Mouse (Mus musculus) right cerebral cortex, postnatal 25 days (tissue): ENCODE results near the gene Vps45.

Source experiments
- DNase-seq: peaks from one replicate; pipeline ENCODE4 v3.0.0; 2022

The Vps45 gene

GRCm38 (mm10) chr3:96033046-96033445 is 25.2 kb downstream of the Vps45 start:
- no peak for DNase-seq

- no peak for DNase-seq
These were observed 25.6 kb downstream of the Vps45 start for GRCm38 (mm10) chr3:96032652-96033017.

- DNase-seq: no peak
These were observed 26.1 kb downstream of the Vps45 start for GRCm38 (mm10) chr3:96031991-96032651.

- DNase-seq: no peak
These were observed 28.5 kb downstream of the Vps45 start for GRCm38 (mm10) chr3:96029766-96030165.

GRCm38 (mm10) chr3:96029336-96029735 is 28.9 kb downstream of the Vps45 start:
- no peak for DNase-seq

- DNase-seq: no peak
These were observed 30.4 kb downstream of the Vps45 start for GRCm38 (mm10) chr3:96027875-96028274.

- DNase-seq: no peak
These were observed 31.1 kb downstream of the Vps45 start for GRCm38 (mm10) chr3:96027145-96027544.

- no peak for DNase-seq
These were observed 36.7 kb downstream of the Vps45 start for GRCm38 (mm10) chr3:96021421-96022128.

- no peak for DNase-seq
These were observed 37.5 kb downstream of the Vps45 start for GRCm38 (mm10) chr3:96020735-96021134.

GRCm38 (mm10) chr3:96017461-96017860 is 40.8 kb downstream of the Vps45 start:
- DNase-seq: no peak

GRCm38 (mm10) chr3:96016257-96016889 is 41.9 kb downstream of the Vps45 start:
- DNase-seq: no peak

- DNase-seq: no peak
These were observed 42.6 kb downstream of the Vps45 start for GRCm38 (mm10) chr3:96015681-96016080.

- DNase-seq: no peak
These were observed 45.5 kb downstream of the Vps45 start for GRCm38 (mm10) chr3:96012805-96013204.

- no peak for DNase-seq
These were observed 49.8 kb downstream of the Vps45 start for GRCm38 (mm10) chr3:96008463-96008862.

- no peak for DNase-seq
These were observed 56.7 kb downstream of the Vps45 start for GRCm38 (mm10) chr3:96001560-96001959.

- peak; percentile 43 for DNase-seq
These were observed 57.3 kb downstream of the Vps45 start for GRCm38 (mm10) chr3:96000921-96001501.

GRCm38 (mm10) chr3:96000080-96000632 is 58.1 kb downstream of the Vps45 start:
- DNase-seq: no peak

- DNase-seq: no peak
These were observed 58.8 kb downstream of the Vps45 start for GRCm38 (mm10) chr3:95999308-96000079.

- peak; percentile 62 for DNase-seq
These were observed 61.0 kb downstream of the Vps45 start for GRCm38 (mm10) chr3:95997203-95997721.

GRCm38 (mm10) chr3:95996451-95997073 is 61.7 kb downstream of the Vps45 start:
- DNase-seq: no peak

- peak; percentile 83 for DNase-seq
These were observed 62.4 kb downstream of the Vps45 start, which contains the start of gene Plekho1 for GRCm38 (mm10) chr3:95995802-95996428. Plekho1 (minus strand) TSS chr3:95996001.
